Mouse (Mus musculus): ENCODE data around the gene Tnp2.

Tnp2 gene

DNA sequence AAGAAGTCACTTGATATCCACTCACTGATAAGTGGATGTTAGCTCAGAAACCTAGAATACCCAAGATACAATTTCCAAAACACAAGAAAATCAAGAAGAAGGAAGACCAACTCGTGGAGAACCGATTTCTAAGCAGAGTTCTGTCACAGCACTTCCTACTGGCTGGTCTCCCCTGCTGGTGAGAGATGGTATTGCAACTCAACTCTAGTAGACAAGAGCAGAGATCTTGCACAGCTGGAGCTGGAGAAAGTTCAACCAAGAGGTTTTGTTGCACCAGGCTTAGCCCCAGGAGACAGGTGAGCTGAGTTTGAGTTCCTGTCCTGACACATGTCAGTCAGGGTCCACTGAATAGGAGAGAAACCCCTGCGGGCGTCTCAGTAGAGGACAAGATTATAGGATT, 21.3 kb downstream of the Tnp2 start:
- DNase-seq = peak in 1 of 2 experiments; percentile 70

GRCm38 (mm10) chr16:10764323-10764722, 24.1 kb downstream of the Tnp2 start:
- DNase-seq = no peak

DNA sequence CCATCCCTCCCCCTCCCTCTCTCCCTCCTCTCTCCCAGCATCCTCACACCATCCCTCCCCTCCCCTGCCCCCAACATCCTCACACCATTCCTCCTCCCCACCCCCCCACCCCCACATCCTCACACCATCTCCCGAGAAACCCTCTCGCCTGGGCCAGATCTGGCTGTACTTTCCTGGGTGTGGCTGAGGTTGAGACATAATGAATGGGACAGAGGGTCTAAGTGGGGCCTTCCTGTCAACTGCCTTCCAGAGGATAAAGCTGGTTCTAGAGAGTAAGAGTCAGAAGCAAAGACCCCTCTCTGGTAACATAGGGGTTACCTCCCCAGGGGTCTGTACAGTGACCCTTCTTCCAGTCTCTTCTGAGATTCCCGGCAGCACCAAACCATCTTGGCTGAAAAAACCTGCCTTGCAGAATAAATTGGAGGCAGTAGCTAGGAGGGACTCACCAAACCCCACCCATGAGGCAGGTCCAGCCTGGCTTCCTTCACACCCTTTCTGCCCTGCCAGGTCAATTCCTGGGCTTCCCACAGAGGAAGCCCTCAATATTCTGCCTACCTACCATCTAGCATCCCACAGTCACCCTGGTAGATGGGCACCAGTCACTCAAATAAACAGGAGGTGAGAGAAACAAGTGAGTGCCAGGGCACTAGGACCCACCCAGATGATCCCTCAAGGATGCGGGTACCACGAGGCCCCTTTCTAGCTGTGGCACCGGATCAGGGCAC, 24.8 kb downstream of the Tnp2 start:
- no peak for DNase-seq

DNA sequence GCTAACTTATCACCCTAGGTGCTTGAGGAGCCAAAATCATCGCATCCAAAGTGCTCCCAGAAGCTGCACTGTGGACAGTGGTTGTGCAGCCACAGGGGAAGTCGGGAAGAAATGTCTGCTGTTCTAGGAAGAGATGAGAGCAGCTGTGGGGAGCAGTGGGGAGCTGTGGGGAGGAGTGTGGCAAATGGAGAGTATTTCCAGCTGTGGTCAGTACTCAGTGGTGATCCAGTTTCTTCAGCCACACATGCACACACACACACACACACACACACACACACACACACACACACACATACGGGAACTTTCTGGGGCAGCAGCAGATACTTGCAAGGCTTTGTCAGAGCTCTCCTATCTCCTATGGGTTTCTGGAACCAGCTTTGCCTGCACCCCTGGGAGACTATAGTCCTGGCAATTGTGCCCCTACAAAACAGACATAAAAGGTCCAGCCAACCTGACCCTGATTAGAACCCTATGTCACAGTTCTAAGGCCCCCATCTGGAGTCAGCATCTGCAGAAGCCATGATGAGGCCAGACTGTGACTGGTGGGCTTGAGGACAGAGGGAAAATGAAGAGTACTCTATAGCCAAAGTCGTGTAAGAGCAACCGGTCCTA, 25.8 kb downstream of the Tnp2 start:
- no peak for DNase-seq

- DNase-seq = no peak
Observed at GRCm38 (mm10) chr16:10761182-10761581, 27.3 kb downstream of the Tnp2 start.

GRCm38 (mm10) chr16:10756168-10756567, 32.3 kb downstream of the Tnp2 start:
- no peak for DNase-seq

DNA sequence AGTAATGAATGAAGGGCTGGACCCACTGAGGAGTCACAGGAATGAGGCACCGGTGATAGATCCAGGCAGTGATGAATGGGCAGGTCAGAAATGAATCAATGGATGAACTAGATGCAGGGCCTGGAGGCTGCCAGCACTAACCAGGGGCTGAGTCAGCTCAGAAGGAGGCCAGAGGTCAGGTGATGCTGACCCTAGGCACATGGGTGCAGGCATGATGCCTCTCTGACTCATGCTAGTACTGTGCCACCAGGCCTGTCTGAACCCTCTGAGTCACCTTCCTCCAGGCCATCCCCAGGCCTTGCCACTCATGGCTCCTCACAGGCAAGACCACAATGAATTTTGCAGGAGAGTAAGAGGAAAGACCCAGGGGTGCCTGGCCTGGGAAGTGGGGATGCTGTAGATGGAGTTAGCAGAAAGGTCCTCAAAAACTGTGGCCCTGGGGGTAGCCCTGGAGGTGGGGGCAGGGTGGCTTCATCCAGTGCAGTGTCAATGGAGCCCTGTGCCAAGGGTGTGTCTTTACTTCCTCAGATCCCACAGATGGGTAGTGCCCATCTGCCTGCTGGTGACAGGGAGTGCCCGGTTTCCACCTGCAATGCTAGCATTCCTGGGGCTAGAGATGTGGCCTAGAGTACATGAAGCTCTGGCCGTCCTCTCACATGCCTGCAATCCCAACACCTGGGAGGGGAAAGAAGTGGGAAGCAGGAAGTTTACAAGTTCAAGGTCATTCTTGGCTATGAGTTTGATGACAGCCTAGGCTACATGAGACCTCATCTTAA, 33.8 kb downstream of the Tnp2 start:
- no peak for DNase-seq

DNA sequence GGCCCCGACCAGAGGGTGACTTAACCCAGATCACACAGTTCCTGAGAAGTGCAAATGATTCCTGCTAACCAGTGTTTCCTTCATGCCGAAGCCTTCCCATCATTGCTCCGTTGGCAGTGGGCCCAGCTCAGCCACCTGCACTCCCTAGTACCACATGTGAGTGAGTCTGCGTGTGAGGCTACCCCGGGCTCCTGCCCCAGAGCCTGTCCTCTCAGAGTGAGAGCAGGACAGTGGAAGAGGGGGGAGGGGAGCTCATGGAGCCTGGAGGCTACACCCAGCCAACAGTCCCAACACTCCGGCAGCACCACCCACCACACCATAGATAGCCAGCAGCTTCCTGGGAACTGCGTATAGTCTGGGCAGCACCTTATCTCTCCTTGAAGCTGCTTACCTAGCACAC, 38.6 kb downstream of the Tnp2 start:
- no peak for DNase-seq

DNA sequence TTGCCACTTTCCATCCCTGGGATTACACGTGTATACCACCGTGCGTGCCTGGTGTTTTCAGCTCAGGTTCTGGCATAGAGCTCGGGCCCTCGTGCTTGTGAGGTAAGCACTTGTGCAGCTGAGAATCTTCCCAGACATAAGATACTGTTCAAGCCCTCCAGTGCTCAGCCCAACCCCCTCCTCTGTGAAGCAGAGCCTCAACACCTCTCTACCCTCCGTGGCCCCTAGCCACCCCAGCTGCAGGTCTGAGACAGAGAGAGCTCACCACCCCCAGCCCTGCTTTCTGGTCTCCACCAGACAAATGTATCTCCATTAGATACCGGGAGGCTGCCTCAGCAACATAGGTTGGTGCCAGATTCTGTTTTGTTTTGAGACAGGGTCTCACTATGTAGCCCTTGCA, 39.2 kb downstream of the Tnp2 start:
- no peak for DNase-seq

DNA sequence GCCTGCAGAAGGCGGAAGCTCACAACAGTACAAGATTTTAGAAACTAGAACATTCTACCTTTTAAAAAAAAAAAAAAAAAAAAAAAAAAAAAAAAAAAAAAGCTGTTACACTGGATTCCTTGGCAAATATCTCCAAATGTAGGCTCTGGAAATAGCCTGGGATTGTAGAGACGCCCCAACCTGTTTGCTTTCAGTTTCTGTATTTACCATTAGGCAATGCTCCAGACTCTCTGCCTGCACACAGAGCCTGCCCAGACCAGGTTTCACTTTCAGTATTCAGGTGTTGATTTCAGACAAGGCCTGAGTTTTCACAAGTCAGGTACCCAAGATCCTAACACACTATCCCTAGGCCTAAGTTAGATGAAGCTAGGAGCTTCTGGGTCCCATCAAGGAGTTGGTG, 47.4 kb downstream of the Tnp2 start:
- no peak for DNase-seq

DNA sequence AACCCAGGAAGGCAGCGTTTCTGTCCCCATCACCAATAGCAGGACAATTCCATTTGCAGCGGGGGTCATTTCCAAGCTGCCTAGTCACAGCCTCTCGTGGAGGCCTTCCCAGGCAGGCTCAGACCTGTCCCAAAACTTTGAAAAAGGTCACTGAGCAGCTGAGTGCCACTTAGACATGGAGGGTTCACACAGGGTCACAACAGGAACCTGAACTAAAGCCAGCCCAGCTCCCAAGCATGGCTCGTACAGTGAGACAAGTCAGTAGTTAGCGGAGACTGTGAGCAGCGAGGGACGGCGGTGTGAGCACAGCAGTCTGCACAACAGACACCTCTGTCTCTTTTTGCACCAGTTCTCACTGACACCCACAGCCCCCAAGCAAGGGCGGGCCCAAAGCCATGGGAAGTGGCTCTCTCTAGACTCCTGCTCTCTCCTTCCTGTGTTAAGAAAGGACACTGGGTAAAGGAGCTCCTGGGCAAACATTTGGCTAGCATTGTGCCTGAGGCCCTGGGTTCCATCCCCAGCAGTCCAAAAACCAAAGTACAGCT, 48.5 kb downstream of the Tnp2 start:
- DNase-seq = no peak

DNA sequence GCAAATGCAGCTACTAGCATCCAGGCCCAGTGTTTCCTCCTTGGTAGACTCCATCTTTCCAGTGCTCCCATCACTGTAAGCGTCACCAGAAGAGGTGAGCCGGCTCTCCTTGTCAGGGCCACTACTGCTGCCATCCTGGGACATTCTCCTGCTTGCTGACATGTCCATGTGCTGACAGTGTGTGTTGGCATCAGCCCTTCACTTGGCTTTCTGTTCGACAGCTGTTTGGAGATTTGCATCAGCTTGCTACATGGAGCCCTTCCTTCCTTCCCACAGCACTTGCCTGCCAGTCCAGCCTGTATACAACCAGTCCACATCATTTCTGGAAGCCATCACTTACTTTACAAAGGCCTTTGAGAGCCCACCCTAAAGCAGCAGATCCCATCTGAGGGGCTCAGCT, 49.6 kb downstream of the Tnp2 start:
- no peak for DNase-seq

All from spleen, adult 18-20 months (tissue).